Mouse (Mus musculus) liver, embryonic 14.5 days (tissue): ENCODE results near the gene Rbms3. TPM values are rescaled to one million over a fixed set of nuclear protein-coding genes. Genes with fewer than 3 reads are reported as not detected.
A peak's percentile ranks its signal among the peaks of the same experiment; 100 is the strongest.

Experiments
- ATAC-seq: fragments of 200-750 bp; cut with Nextera tagmentation; 2 replicates; pipeline ENCODE4 v1.8.0; 2017; ENCODE audit warnings: moderate number of reproducible peaks, mild to moderate bottlenecking, moderate library complexity; ENCODE audit not compliant: insufficient read depth
- DNase-seq, 3 experiments: peaks; one replicate each; pipeline ENCODE4 v3.0.0-alpha.2; 2012 to 2013; ENCODE audit warnings: low read depth in 3 of 3, low spot score in 3 of 3
- H3K27ac ChIP-seq: fragments of 300-500 bp; sonication (generic); 2 replicates; pipeline ENCODE4 v1.5.1; 2014; ENCODE audit warnings: moderate library complexity, mild to moderate bottlenecking, control low read depth, inconsistent platforms
- H3K27me3 ChIP-seq: fragments of 300-500 bp; sonication (generic); 2 replicates; pipeline ENCODE4 v1.6.1; 2014; ENCODE audit warnings: mild to moderate bottlenecking, low read length, moderate library complexity; ENCODE audit not compliant: control insufficient read depth, insufficient read depth
- H3K36me3 ChIP-seq: fragments of 300-500 bp; sonication (generic); replicated peaks from 2 replicates; pipeline ENCODE4 v1.6.1; 2014; ENCODE audit warnings: low read depth; ENCODE audit not compliant: control insufficient read depth, insufficient read depth
- H3K4me1 ChIP-seq, 2 experiments: fragments of 200-500 bp in 1 of 2; fragments of 300-500 bp in 1 of 2; sonication (generic) in 1 of 2; replicated peaks; 2 replicates each; pipeline ENCODE4 v1.6.1; 2012 to 2014; ENCODE audit warnings: antibody characterized with exemption in 1 of 2, inconsistent platforms in 1 of 2, low read length in 1 of 2; ENCODE audit not compliant: control insufficient read depth in 2 of 2, insufficient read depth in 2 of 2
- H3K4me2 ChIP-seq: fragments of 300-500 bp; sonication (generic); 2 replicates; pipeline ENCODE4 v1.6.1; 2014; ENCODE audit warnings: low read depth, mild to moderate bottlenecking, control low read depth, moderate library complexity
- H3K4me3 ChIP-seq, 2 experiments: fragments of 200-500 bp in 1 of 2; fragments of 300-500 bp in 1 of 2; sonication (generic) in 1 of 2; 2 replicates each; pipeline ENCODE4 v1.5.1; 2012 to 2014; ENCODE audit warnings: low read depth in 2 of 2, low read length in 2 of 2, mild to moderate bottlenecking in 2 of 2, control low read depth in 1 of 2, inconsistent platforms in 1 of 2, moderate library complexity in 1 of 2; ENCODE audit not compliant: insufficient read depth in 1 of 2
- H3K9ac ChIP-seq: fragments of 300-500 bp; sonication (generic); replicated peaks from 2 replicates; pipeline ENCODE4 v1.6.1; 2014; ENCODE audit warnings: mild to moderate bottlenecking, control low read depth, moderate library complexity
- H3K9me3 ChIP-seq: fragments of 300-500 bp; sonication (generic); 2 replicates; pipeline ENCODE4 v1.6.1; 2016; ENCODE audit warnings: low read length, mixed read lengths; ENCODE audit not compliant: control insufficient read depth
- CTCF ChIP-seq: IDR thresholded peaks from 2 replicates; pipeline ENCODE4 v1.5.1; 2016; ENCODE audit warnings: antibody characterized with exemption, low read depth, control low read depth
- EP300 ChIP-seq: IDR thresholded peaks from 2 replicates; pipeline ENCODE4 v1.6.1; 2016; ENCODE audit warnings: antibody characterized with exemption, low read depth
- WGBS: fragments of 180-500 bp; shearing (Covaris S2); extraction: QIAGEN DNeasy Blood & Tissue Kit; methylation state at CpG from one replicate; pipeline ENCODE4 v1.1.7; 2014; ENCODE audit not compliant: insufficient replicate concordance; 5-methylcytosine and 5-hydroxymethylcytosine counted together
- polyA plus RNA-seq, 2 experiments: library from polyadenylated mRNA; depleted of rRNA in 1 of 2; stranded (reverse) in 1 of 2; unstranded in 1 of 2; fragments of >200 nt; fragmentation: Nextera tagmentation in 1 of 2; extraction: Ambion mirVana in 1 of 2; gene quantifications; 2 replicates each; pipeline versions ENCODE4 v1.2.1 to v1.2.3; 2012 to 2014

Rbms3 gene
- polyA plus RNA-seq, 2 experiments: 0.88 to 2.4 TPM

- no peak overlapping the region for H3K4me2 ChIP-seq
- H3K27me3 ChIP-seq: no peaks in the 10 kb centered on the region
- H3K4me1 ChIP-seq: no peaks in the 10 kb centered on the region
- no peaks in the 10 kb centered on the region for H3K9me3 ChIP-seq
- H3K4me3 ChIP-seq: no peak overlapping the region
- DNase-seq (no peak), ATAC-seq (no peak)
- 68% methylated on average over 6 of the region's 6 CpGs for WGBS
- no peak overlapping the region for H3K27ac ChIP-seq
- H3K9ac ChIP-seq: no peak overlapping the region
- no peaks in the 10 kb centered on the region for H3K36me3 ChIP-seq
- TF ChIP-seq CTCF (no peak), EP300 (no peak)
Measured at GRCm38 (mm10) chr9:117065601-117066000, 564.1 kb downstream of the Rbms3 start.

- 59% methylated on average over 1 of the region's 1 CpGs for WGBS
- Histone ChIP-seq H3K27ac (no peak overlapping the region), H3K4me2 (no peak overlapping the region), H3K4me3 (no peak overlapping the region), H3K4me1 (no peaks in the 10 kb centered on the region), H3K36me3 (no peaks in the 10 kb centered on the region), H3K27me3 (no peaks in the 10 kb centered on the region), H3K9me3 (no peaks in the 10 kb centered on the region), H3K9ac (no peak overlapping the region)
- no peak for ATAC-seq
- DNase-seq: no peak
- TF ChIP-seq CTCF: no peak
- no peak for TF ChIP-seq EP300
Measured at GRCm38 (mm10) chr9:117059586-117059985, 570.1 kb downstream of the Rbms3 start.

GRCm38 (mm10) chr9:117059135-117059534, 570.6 kb downstream of the Rbms3 start:
- Histone ChIP-seq H3K36me3 (no peaks in the 10 kb centered on the region), H3K27ac (no peak overlapping the region), H3K9me3 (no peaks in the 10 kb centered on the region), H3K27me3 (no peaks in the 10 kb centered on the region), H3K4me2 (no peak overlapping the region), H3K9ac (no peak overlapping the region), H3K4me1 (no peaks in the 10 kb centered on the region), H3K4me3 (no peak overlapping the region)
- WGBS: 55% methylated on average over 6 of the region's 6 CpGs
- ATAC-seq (no peak), DNase-seq (no peak)
- TF ChIP-seq CTCF: no peak
- TF ChIP-seq EP300: no peak

- Histone ChIP-seq H3K27me3 (no peaks in the 10 kb centered on the region), H3K27ac (no peak overlapping the region), H3K4me3 (no peak overlapping the region), H3K36me3 (no peaks in the 10 kb centered on the region), H3K9me3 (no peaks in the 10 kb centered on the region), H3K4me1 (no peaks in the 10 kb centered on the region), H3K9ac (no peak overlapping the region), H3K4me2 (no peak overlapping the region)
- 73% methylated on average over 2 of the region's 2 CpGs for WGBS
- TF ChIP-seq CTCF: peak; percentile 32; the same call in 1 of the 2 replicates
- no peak for TF ChIP-seq EP300
- DNase-seq (no peak), ATAC-seq (no peak)
Measured at GRCm38 (mm10) chr9:117051935-117052334, 577.8 kb downstream of the Rbms3 start.

- Histone ChIP-seq H3K27ac (no peak overlapping the region), H3K4me1 (no peaks in the 10 kb centered on the region), H3K9ac (no peak overlapping the region), H3K4me2 (no peak overlapping the region), H3K36me3 (no peaks in the 10 kb centered on the region), H3K9me3 (no peaks in the 10 kb centered on the region), H3K27me3 (no peaks in the 10 kb centered on the region), H3K4me3 (no peak overlapping the region)
- DNase-seq (no peak), ATAC-seq (no peak)
- TF ChIP-seq EP300 (no peak), CTCF (no peak)
- 56% methylated on average over 1 of the region's 1 CpGs for WGBS
Measured at GRCm38 (mm10) chr9:117048641-117049040, 581.1 kb downstream of the Rbms3 start.

GRCm38 (mm10) chr9:117041993-117042366, 587.7 kb downstream of the Rbms3 start:
- no peak overlapping the region for H3K4me3 ChIP-seq
- H3K4me1 ChIP-seq: no peaks in the 10 kb centered on the region
- no peak overlapping the region for H3K27ac ChIP-seq
- H3K36me3 ChIP-seq: no peaks in the 10 kb centered on the region
- H3K9ac ChIP-seq: no peak overlapping the region
- ATAC-seq (no peak), DNase-seq (no peak)
- H3K27me3 ChIP-seq: no peaks in the 10 kb centered on the region
- TF ChIP-seq CTCF: no peak
- no peak for TF ChIP-seq EP300
- WGBS: 36% methylated on average over 2 of the region's 2 CpGs
- H3K4me2 ChIP-seq: no peak overlapping the region
- no peaks in the 10 kb centered on the region for H3K9me3 ChIP-seq
